Mouse (Mus musculus) thymus, adult 2 months (tissue): ENCODE results near the gene Olfr288.

Experiments used
- CTCF ChIP-seq: fragments of 200-500 bp; IDR thresholded peaks from 2 replicates; pipeline ENCODE4 v1.5.1; 2012; ENCODE audit warnings: mild to moderate bottlenecking, control low read depth, low read length, moderate library complexity, borderline replicate concordance; ENCODE audit not compliant: control insufficient read depth, poor library complexity, insufficient read depth; ENCODE audit errors: extremely low read depth
- POLR2A ChIP-seq: fragments of 200-500 bp; IDR thresholded peaks from 2 replicates; pipeline ENCODE4 v1.6.1; 2012; ENCODE audit warnings: mild to moderate bottlenecking, low read length, control low read depth, moderate library complexity; ENCODE audit not compliant: control insufficient read depth, poor library complexity, insufficient read depth; ENCODE audit errors: extremely low read depth

DNA sequence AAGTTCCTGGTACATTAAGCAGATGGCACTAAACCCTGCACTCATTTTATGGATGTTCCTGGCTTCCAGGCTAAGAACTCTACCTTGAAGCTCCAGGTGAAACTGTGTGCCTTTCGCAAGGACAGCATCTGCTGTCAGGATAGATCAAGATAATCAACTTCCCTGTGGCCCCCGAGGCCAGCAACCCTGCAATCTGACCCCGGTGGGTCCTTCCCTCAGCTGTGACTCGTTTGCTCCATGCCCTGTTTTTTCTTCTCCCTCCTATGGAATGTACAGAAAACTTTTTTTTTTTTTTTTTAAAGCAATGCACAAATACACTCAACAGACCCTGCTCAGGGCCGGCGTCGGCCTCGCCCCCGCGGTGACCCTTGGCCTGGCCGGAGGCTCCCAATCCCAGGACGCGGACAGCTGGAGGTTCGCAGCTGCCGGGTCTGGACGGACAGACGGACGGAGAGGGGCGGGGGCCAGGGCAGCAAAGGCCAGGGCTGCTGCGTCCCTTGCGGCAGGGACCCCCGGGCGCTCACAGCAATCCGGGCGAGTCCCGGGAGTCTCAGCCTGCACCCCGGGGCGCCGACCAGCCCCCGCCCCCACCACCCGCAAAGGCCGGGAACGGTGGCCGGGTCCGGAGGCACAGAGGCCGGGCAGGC is 50.4 kb downstream of the Olfr288 start:
- TF ChIP-seq CTCF (no peak), POLR2A (no peak)
